In genomic region chr1:19205649-19206048, GRCm38 (mm10) we compare ENCODE assay signal across 8 mouse cellular contexts. TPM values are rescaled to one million over a fixed set of nuclear protein-coding genes. Genes with fewer than 3 reads are reported as not detected.
DNase-seq lines count a peak whose midpoint lies in the region; ATAC-seq and TF ChIP-seq lines count a peak whose summit lies in the region.

No protein-coding gene starts in this region.

- peak overlapping the region; percentile 68 for H3K4me2 ChIP-seq in heart, embryonic 13.5 days
- peak overlapping the region; percentile 52 for H3K4me2 ChIP-seq in kidney, postnatal 0 days (ENCODE audit: low read length)

- no peaks in the 10 kb centered on the region for H3K36me3 ChIP-seq in heart, embryonic 13.5 days
- H3K36me3 ChIP-seq in kidney, postnatal 0 days (ENCODE audit: insufficient read depth, low read length): no peaks in the 10 kb centered on the region

- peak; percentile 77 for TF ChIP-seq CTCF in left cerebral cortex, adult 2 months (IDR thresholded peaks at IDR 0.05)
- peak; percentile 93 for TF ChIP-seq CTCF in kidney, postnatal 0 days (IDR thresholded peaks at IDR 0.05; ENCODE audit: low read depth)

- peak overlapping the region; percentile 4; the same call in 1 of the 2 replicates for H3K4me3 ChIP-seq in left cerebral cortex, adult 2 months
- H3K4me3 ChIP-seq in heart, embryonic 13.5 days: peak overlapping the region; percentile 46
- peak overlapping the region; percentile 26 for H3K4me3 ChIP-seq in kidney, postnatal 0 days (replicated peaks; ENCODE audit: low read depth, low read length)

- intact Hi-C loops in left cerebral cortex, adult 2 months (cut with DNase I): loop anchor here (1.0 to 10.0 kb wide), 6 partner anchors 93 to 1307 kb away; no protein-coding TSS in a partner anchor

- H3K9ac ChIP-seq in heart, embryonic 13.5 days: no peak overlapping the region
- no peak overlapping the region for H3K9ac ChIP-seq in kidney, postnatal 0 days (ENCODE audit: low read depth, low read length)

- H3K9me3 ChIP-seq in heart, embryonic 13.5 days: no peaks in the 10 kb centered on the region
- no peaks in the 10 kb centered on the region for H3K9me3 ChIP-seq in kidney, postnatal 0 days (replicated peaks; ENCODE audit: low read length)

- no peak for ATAC-seq in heart, embryonic 13.5 days (ENCODE audit: extremely low read depth, insufficient number of reproducible peaks, low FRiP score, low TSS enrichment)
- peak; percentile 75 for ATAC-seq in kidney, postnatal 0 days (replicated peaks; ENCODE audit: low FRiP score, low read depth)

- H3K4me1 ChIP-seq in heart, embryonic 13.5 days: peaks cover 4% of the 10 kb centered on the region; the same call in 1 of the 2 replicates
- no peaks in the 10 kb centered on the region for H3K4me1 ChIP-seq in kidney, postnatal 0 days (replicated peaks; ENCODE audit: insufficient read depth, low read length)

- 2% methylated on average over 12 of the region's 12 CpGs for WGBS in heart, embryonic 13.5 days
- 2% methylated on average over 12 of the region's 12 CpGs for WGBS in kidney, postnatal 0 days

- no peak overlapping the region for H3K27ac ChIP-seq in left cerebral cortex, adult 2 months
- H3K27ac ChIP-seq in heart, embryonic 13.5 days (replicated peaks): no peak overlapping the region
- no peak overlapping the region for H3K27ac ChIP-seq in kidney, postnatal 0 days

- H3K27me3 ChIP-seq in heart, embryonic 13.5 days (replicated peaks): peaks cover 41% of the 10 kb centered on the region
- peaks cover 22% of the 10 kb centered on the region for H3K27me3 ChIP-seq in kidney, postnatal 0 days (ENCODE audit: insufficient read depth, low read length)

- peak; percentile 33 to 39 for DNase-seq in left cerebral cortex, adult 2 months (ENCODE audit: extremely low spot score in 1 of 2, low spot score in 2 of 2)
- DNase-seq in left cerebral cortex, adult 8-10 months (ENCODE audit: low spot score in 2 of 2): no peak
- DNase-seq in brain, adult 2 months (ENCODE audit: low read depth, low spot score): peak; percentile 53
- peak; percentile 65 for DNase-seq in kidney, postnatal 0 days (ENCODE audit: low spot score)
- peak; percentile 24 for DNase-seq in lung, postnatal 14 days
- peak; percentile 27 for DNase-seq in telencephalon, adult 2 months (ENCODE audit: low read depth, low spot score)
- DNase-seq in thymus, adult 18-20 months: no peak

RNA-seq across cellular contexts. Expression of gene Tfap2b, which starts 3.1 kb away (rescaled TPM):
- 1 to 10 TPM in 1 of 2 experiments, under 1 TPM in 1; 0.79 to 1.1 TPM for total RNA-seq in left cerebral cortex, adult 2 months (2021)
- total RNA-seq in left cerebral cortex, adult 8-10 months (2022): 1 to 10 TPM in 3 of 4 experiments, under 1 TPM in 1; 0.72 to 2.2 (median 1.6) TPM
- 0.27 and 0.68 TPM in 2 replicates for polyA plus RNA-seq in heart, embryonic 13.5 days (2015; fragmentation: Nextera tagmentation; extraction: Ambion mirVana)
- polyA plus RNA-seq in kidney, postnatal 0 days (2015; fragmentation: Nextera tagmentation; extraction: Ambion mirVana): 61.5 and 62.3 TPM in 2 replicates

Comparison
In these comparisons a context has a peak if more than half of its experiments do, and no peak if none do; other contexts are left out.
1. DNase-seq: peak in left cerebral cortex, adult 2 months (2 of 2), brain, adult 2 months (single experiment), kidney, postnatal 0 days (single experiment), lung, postnatal 14 days (single experiment) and telencephalon, adult 2 months (single experiment); none in left cerebral cortex, adult 8-10 months (0 of 2) and thymus, adult 18-20 months (0 of 2).
2. Peak in every context shown above with its lines, with median percentiles within 50 percentile points of each other: H3K4me3 ChIP-seq.